Mouse (Mus musculus): ENCODE measurements around the gene Meox1. TPM values are rescaled to one million over a fixed set of nuclear protein-coding genes. Genes with fewer than 3 reads are reported as not detected.

The Meox1 gene
- polyA plus RNA-seq, 1 experiment from 2014 or later: 0.96 TPM

Other genes with a start within 250 kb of the Meox1 start
- gene Arl4d, start 228.8 kb downstream of the Meox1 start, polyA plus RNA-seq (2015; fragmentation: Nextera tagmentation; extraction: Ambion mirVana): 7.6 and 7.7 TPM in 2 replicates
- gene Dhx8, start 161.5 kb downstream of the Meox1 start, polyA plus RNA-seq (2015; fragmentation: Nextera tagmentation; extraction: Ambion mirVana): 25.6 and 28.5 TPM in 2 replicates
- gene Etv4, start 109.0 kb downstream of the Meox1 start, polyA plus RNA-seq (2015; fragmentation: Nextera tagmentation; extraction: Ambion mirVana): 21.7 and 21.8 TPM in 2 replicates
- 0.10 and 0.12 TPM in 2 replicates for gene Sost, start 72.6 kb upstream of the Meox1 start, polyA plus RNA-seq (2015; fragmentation: Nextera tagmentation; extraction: Ambion mirVana)
- gene Cfap97d1, start 89.9 kb upstream of the Meox1 start, polyA plus RNA-seq (2015; fragmentation: Nextera tagmentation; extraction: Ambion mirVana): not detected in 2 replicates
- 32.1 and 33.4 TPM in 2 replicates for gene Dusp3, start 92.6 kb upstream of the Meox1 start, polyA plus RNA-seq (2015; fragmentation: Nextera tagmentation; extraction: Ambion mirVana)
- 59.3 and 62.7 TPM in 2 replicates for gene Mpp3, start 134.1 kb upstream of the Meox1 start, polyA plus RNA-seq (2015; fragmentation: Nextera tagmentation; extraction: Ambion mirVana)
- gene Cd300lg, start 147.1 kb upstream of the Meox1 start, polyA plus RNA-seq (2015; fragmentation: Nextera tagmentation; extraction: Ambion mirVana): 0.40 and 0.54 TPM in 2 replicates
- gene Mpp2, start 194.1 kb upstream of the Meox1 start, polyA plus RNA-seq (2015; fragmentation: Nextera tagmentation; extraction: Ambion mirVana): 37.6 and 41.1 TPM in 2 replicates
- not detected in 2 replicates for gene Ppy, start 206.9 kb upstream of the Meox1 start, polyA plus RNA-seq (2015; fragmentation: Nextera tagmentation; extraction: Ambion mirVana)
- 3.4 and 3.7 TPM in 2 replicates for gene Pyy, start 213.5 kb upstream of the Meox1 start, polyA plus RNA-seq (2015; fragmentation: Nextera tagmentation; extraction: Ambion mirVana)